Mouse (Mus musculus) ES-Bruce4 (cell line): ENCODE measurements at regions not wholly inside any gene's neighbourhood (a gene's known extent, or its start where the extent isn't known, plus 50 kb on each side); places are given as distances from the start of the nearest gene placed in this dataset.

Experiments
- H3K27ac ChIP-seq: 2 replicates; pipeline ENCODE4 v1.5.1; 2012; ENCODE audit warnings: low read length, inconsistent platforms; ENCODE audit not compliant: insufficient read depth
- H3K27me3 ChIP-seq: 2 replicates; pipeline ENCODE4 v1.6.1; 2012; ENCODE audit warnings: mild to moderate bottlenecking, low read length, inconsistent platforms; ENCODE audit not compliant: control insufficient read depth, poor library complexity, insufficient read depth, severe bottlenecking
- H3K36me3 ChIP-seq: 2 replicates; pipeline ENCODE4 v1.6.1; 2012; ENCODE audit warnings: inconsistent platforms, mild to moderate bottlenecking, low read length, moderate library complexity; ENCODE audit not compliant: control insufficient read depth, poor library complexity, insufficient read depth, severe bottlenecking
- H3K4me1 ChIP-seq: one replicate; pipeline ENCODE4 v1.8.1; 2011; ENCODE audit warnings: low read length; ENCODE audit not compliant: control insufficient read depth, insufficient read depth
- H3K4me3 ChIP-seq: 2 replicates; pipeline ENCODE4 v1.5.1; 2011; ENCODE audit warnings: low read depth, mild to moderate bottlenecking, low read length
- H3K9ac ChIP-seq: 2 replicates; pipeline ENCODE4 v1.6.1; 2012; ENCODE audit warnings: low read depth, mild to moderate bottlenecking, inconsistent platforms; ENCODE audit not compliant: poor library complexity, severe bottlenecking
- H3K9me3 ChIP-seq: replicated peaks from 2 replicates; pipeline ENCODE4 v1.6.1; 2012; ENCODE audit warnings: mild to moderate bottlenecking, low read length, inconsistent platforms; ENCODE audit not compliant: control insufficient read depth, poor library complexity, insufficient read depth, severe bottlenecking
- CTCF ChIP-seq: IDR thresholded peaks from one replicate; pipeline ENCODE4 v1.8.1; 2011; ENCODE audit warnings: low read depth, low read length
- EP300 ChIP-seq: IDR thresholded peaks from 2 replicates; pipeline ENCODE4 v1.6.1; 2011; ENCODE audit warnings: low read depth, low read length; ENCODE audit not compliant: insufficient read depth
- POLR2A ChIP-seq: IDR thresholded peaks from one replicate; pipeline ENCODE4 v1.8.1; 2011; ENCODE audit warnings: low read length; ENCODE audit not compliant: insufficient read depth

DNA sequence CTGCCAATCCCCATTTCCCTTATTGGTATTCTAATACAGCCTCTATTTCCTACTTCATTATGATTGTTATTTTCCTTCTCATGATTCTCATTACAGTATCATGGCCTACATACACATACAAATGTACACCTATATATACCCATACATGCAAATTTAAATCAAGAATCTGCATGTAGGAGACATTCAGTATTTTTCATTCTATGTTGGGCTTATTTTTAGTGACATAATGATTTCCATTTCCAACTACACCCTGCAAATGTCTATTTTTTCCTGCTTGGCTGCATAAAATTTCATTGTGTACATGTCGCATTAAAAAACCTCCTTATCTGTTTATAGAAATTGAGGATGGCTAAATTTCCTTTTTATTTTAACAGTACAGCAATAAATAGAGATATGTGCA is 236.9 kb upstream of the Ghitm start:
- Histone ChIP-seq H3K9me3 (no peaks in the 10 kb centered on the region), H3K9ac (no peak overlapping the region), H3K27me3 (no peaks in the 10 kb centered on the region), H3K36me3 (no peaks in the 10 kb centered on the region), H3K27ac (no peak overlapping the region), H3K4me3 (no peak overlapping the region), H3K4me1 (no peaks in the 10 kb centered on the region)
- TF ChIP-seq POLR2A: no peak
- no peak for TF ChIP-seq EP300
- TF ChIP-seq CTCF: no peak

DNA sequence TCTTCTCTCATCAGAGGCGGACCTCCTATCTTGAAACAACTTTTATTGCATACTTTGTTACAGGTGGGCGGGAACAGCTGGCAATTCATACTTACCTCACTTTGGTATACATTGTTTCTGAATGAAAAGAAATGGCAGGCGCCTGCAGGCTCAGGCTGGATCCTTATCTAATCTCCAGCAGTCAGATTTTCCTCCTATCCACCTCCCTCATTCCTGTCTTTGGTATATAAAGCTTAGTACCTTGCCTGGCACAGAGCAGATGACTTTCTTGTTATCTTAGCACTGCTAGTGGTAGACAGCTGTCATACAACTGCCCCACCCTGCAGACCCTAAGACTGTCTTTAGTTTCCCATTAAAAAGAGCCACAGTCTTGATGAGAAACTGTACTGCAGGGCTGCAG is 226.8 kb upstream of the Ghitm start:
- no peak overlapping the region for H3K9ac ChIP-seq
- no peaks in the 10 kb centered on the region for H3K9me3 ChIP-seq
- no peaks in the 10 kb centered on the region for H3K4me1 ChIP-seq
- H3K27ac ChIP-seq: no peak overlapping the region
- no peak overlapping the region for H3K4me3 ChIP-seq
- no peak for TF ChIP-seq EP300
- no peak for TF ChIP-seq POLR2A
- no peak for TF ChIP-seq CTCF
- H3K27me3 ChIP-seq: 0 out of 2 replicates have a peak, but pooled peaks cover 1% of the 10 kb centered on the region
- H3K36me3 ChIP-seq: no peaks in the 10 kb centered on the region

DNA sequence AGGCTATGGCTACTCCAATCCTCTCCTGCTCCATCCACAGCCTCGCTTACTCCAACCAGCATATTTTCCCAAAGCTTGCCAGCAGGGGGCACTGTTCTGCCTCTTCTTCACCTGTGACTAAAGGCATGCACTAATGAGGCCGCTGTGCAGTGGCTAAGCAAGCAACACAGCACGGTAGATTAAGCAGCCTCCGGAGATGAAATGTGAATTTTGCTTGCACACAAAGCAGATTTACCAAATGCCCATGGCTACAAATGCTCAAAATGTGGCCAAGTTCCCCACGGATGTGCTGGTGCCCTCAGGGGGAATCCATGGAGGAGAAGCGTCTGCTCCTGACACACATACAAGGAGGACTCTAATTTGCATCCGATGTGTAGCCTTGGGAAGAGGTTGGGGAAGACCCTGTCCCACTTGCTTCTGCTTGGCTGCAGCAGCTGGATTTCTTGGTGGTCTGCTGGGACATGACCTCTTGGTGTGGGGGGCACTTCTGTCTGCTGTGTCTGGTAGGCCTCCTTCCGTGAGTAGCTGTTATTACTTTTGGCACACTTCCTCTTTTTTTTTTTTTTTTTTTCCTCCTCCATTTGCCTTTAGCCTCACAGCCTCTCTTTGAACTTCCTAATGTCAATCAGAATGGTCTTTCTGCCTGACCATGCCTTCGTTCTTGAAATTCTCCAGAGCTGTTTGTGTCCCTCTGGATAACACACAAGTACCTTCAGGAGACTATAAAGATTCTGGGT is 221.1 kb upstream of the Ghitm start:
- Histone ChIP-seq H3K4me3 (no peak overlapping the region), H3K9me3 (no peaks in the 10 kb centered on the region), H3K4me1 (no peaks in the 10 kb centered on the region), H3K27me3 (no peaks in the 10 kb centered on the region), H3K9ac (no peak overlapping the region), H3K36me3 (no peaks in the 10 kb centered on the region), H3K27ac (no peak overlapping the region)
- TF ChIP-seq POLR2A (no peak), CTCF (peak; percentile 66)

DNA sequence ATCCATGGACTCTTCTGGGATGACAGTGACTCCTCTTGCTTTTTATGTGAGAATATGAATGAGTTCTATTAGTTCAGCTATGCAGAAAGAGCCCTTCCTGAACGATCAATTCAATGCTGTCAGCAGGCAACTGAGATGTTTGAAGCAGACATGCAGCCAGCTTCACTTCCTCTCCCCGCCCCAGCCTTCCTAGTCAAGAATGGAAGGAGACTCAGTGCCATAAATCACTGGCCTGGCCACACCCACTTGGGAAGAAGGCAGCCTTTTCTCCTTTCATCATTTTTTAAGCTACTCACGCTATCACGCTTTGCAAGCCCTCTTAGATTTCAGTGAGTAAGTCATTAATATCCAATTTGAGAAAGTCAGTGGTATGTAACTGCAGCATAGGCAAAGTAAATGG is 188.3 kb upstream of the Ghitm start:
- H3K9ac ChIP-seq: no peak overlapping the region
- H3K27ac ChIP-seq: no peak overlapping the region
- H3K36me3 ChIP-seq: no peaks in the 10 kb centered on the region
- TF ChIP-seq CTCF (no peak), EP300 (no peak), POLR2A (no peak)
- no peak overlapping the region for H3K4me3 ChIP-seq
- no peaks in the 10 kb centered on the region for H3K9me3 ChIP-seq
- H3K4me1 ChIP-seq: no peaks in the 10 kb centered on the region
- H3K27me3 ChIP-seq: no peaks in the 10 kb centered on the region

DNA sequence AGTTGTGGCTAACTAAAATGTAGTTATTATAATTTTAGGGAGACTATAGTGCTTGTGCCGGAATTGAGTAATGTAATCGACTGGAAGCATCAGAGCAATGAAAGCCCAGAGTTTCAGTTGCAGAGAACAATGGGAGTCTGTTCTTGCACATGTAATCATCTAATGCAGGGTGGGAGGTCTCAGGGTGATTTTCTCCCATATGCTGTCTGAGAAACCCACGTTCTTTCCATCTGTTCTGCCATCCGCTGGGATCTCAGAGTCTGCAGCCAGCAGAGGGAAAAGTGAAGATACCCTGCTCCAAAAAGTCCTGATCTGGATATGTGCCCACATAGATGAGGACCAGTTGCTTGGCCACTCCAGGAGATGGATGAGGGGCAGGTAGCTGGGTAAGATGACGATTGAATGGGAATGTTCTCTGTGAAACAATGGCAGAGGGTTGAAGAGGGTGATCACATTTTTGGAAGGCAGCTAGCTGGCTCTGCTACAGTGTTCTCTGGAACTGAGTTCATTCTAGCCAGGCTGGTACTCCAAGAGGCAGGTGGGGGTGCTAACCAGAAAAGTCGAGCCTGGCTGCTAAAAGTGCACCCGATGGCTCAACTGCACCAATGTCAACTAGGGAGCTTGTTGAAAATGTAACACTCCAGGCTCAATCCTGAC is 180.3 kb upstream of the Ghitm start:
- Histone ChIP-seq H3K36me3 (no peaks in the 10 kb centered on the region), H3K9me3 (no peaks in the 10 kb centered on the region), H3K27me3 (no peaks in the 10 kb centered on the region), H3K9ac (no peak overlapping the region), H3K4me3 (no peak overlapping the region), H3K4me1 (no peaks in the 10 kb centered on the region), H3K27ac (no peak overlapping the region)
- TF ChIP-seq POLR2A (no peak), EP300 (no peak), CTCF (no peak)

DNA sequence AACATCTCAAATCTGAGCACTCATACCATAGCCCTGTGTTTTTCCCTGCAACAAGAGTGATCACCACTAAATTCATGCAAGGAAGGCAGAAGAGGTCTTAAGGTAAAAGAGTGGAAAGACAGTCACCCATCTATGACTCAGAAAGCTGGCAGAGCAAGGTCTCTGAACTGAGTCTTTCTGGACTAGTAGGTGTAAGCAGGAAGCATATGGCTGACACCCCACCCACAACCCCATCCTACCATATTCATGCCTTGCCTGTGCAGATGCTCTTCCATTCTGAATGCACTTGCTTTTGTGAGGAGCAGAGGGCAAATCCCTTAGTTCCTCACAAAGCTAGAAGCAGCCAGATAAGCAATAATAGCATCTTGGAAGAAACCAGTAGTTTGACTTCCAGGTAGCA is 178.8 kb upstream of the Ghitm start:
- no peaks in the 10 kb centered on the region for H3K27me3 ChIP-seq
- H3K4me3 ChIP-seq: no peak overlapping the region
- H3K9me3 ChIP-seq: no peaks in the 10 kb centered on the region
- H3K27ac ChIP-seq: no peak overlapping the region
- no peaks in the 10 kb centered on the region for H3K36me3 ChIP-seq
- no peak overlapping the region for H3K9ac ChIP-seq
- no peaks in the 10 kb centered on the region for H3K4me1 ChIP-seq
- TF ChIP-seq CTCF (no peak), POLR2A (no peak), EP300 (no peak)
